Mouse (Mus musculus) testis, adult 2 months (tissue): ENCODE measurements at regions not wholly inside any gene's neighbourhood (a gene's known extent, or its start where the extent isn't known, plus 50 kb on each side); places are given as distances from the start of the nearest gene placed in this dataset.

Experiments
- H3K27ac ChIP-seq: fragments of 200-500 bp; 2 replicates; pipeline ENCODE4 v1.5.1; 2012; ENCODE audit warnings: low read depth, low read length; ENCODE audit not compliant: control insufficient read depth, insufficient read depth
- H3K27me3 ChIP-seq: fragments of 200-500 bp; 2 replicates; pipeline ENCODE4 v1.6.1; 2012; ENCODE audit warnings: mild to moderate bottlenecking, low read length, moderate library complexity; ENCODE audit not compliant: control insufficient read depth, insufficient read depth
- H3K36me3 ChIP-seq: fragments of 200-500 bp; 2 replicates; pipeline ENCODE4 v1.6.1; 2012; ENCODE audit warnings: mild to moderate bottlenecking, low read length; ENCODE audit not compliant: control insufficient read depth, insufficient read depth
- H3K4me1 ChIP-seq: fragments of 200-500 bp; 2 replicates; pipeline ENCODE4 v1.6.1; 2012; ENCODE audit warnings: low read length; ENCODE audit not compliant: control insufficient read depth, insufficient read depth
- H3K4me3 ChIP-seq: fragments of 200-500 bp; 2 replicates; pipeline ENCODE4 v1.5.1; 2012; ENCODE audit warnings: low read depth, mild to moderate bottlenecking, low read length, moderate library complexity, mixed read lengths; ENCODE audit not compliant: control insufficient read depth
- CTCF ChIP-seq: fragments of 200-500 bp; IDR thresholded peaks from 2 replicates; pipeline ENCODE4 v1.5.1; 2012; ENCODE audit warnings: low read depth, mild to moderate bottlenecking, inconsistent platforms, low read length, moderate library complexity; ENCODE audit not compliant: control insufficient read depth, insufficient read depth, insufficient replicate concordance
- POLR2A ChIP-seq: fragments of 200-500 bp; IDR thresholded peaks from 2 replicates; pipeline ENCODE4 v1.6.1; 2012; ENCODE audit warnings: low read depth, mild to moderate bottlenecking, inconsistent platforms, low read length, moderate library complexity; ENCODE audit not compliant: control insufficient read depth

GRCm38 (mm10) chr1:165086131-165086530, 74.4 kb downstream of the Tbx19 start:
- no peak overlapping the region for H3K27ac ChIP-seq
- TF ChIP-seq CTCF (no peak), POLR2A (no peak)
- H3K36me3 ChIP-seq: no peaks in the 10 kb centered on the region
- no peaks in the 10 kb centered on the region for H3K4me1 ChIP-seq
- H3K4me3 ChIP-seq: no peak overlapping the region
- no peaks in the 10 kb centered on the region for H3K27me3 ChIP-seq

- Histone ChIP-seq H3K36me3 (no peaks in the 10 kb centered on the region), H3K27ac (no peak overlapping the region), H3K27me3 (no peaks in the 10 kb centered on the region), H3K4me1 (no peaks in the 10 kb centered on the region), H3K4me3 (no peak overlapping the region)
- no peak for TF ChIP-seq POLR2A
- TF ChIP-seq CTCF: no peak
Measured at GRCm38 (mm10) chr1:165084753-165085152, 75.8 kb downstream of the Tbx19 start.

GRCm38 (mm10) chr1:165084179-165084578, 76.4 kb downstream of the Tbx19 start:
- Histone ChIP-seq H3K4me1 (no peaks in the 10 kb centered on the region), H3K4me3 (no peak overlapping the region), H3K36me3 (no peaks in the 10 kb centered on the region), H3K27me3 (no peaks in the 10 kb centered on the region), H3K27ac (no peak overlapping the region)
- TF ChIP-seq CTCF (no peak), POLR2A (no peak)

DNA sequence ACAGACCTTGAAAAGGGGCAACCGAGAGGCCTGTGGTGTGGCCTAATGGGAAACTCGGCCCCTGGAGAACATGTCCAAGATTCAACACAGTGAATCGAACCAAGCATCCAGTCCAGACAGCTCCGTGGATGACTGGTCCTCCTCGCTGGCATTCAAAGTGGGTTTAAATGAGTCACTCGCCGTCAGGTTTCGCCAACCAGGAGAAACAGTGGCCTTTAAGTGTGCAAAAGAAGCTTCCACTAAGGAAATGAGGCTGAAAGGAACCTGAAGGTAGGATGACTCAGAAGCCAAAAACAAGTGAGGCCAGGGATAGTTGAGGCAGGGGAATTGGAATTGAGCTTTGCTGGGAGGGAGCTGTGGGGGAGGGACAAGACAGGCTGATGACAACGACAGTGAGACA, 80.2 kb downstream of the Tbx19 start:
- TF ChIP-seq CTCF (no peak), POLR2A (no peak)
- Histone ChIP-seq H3K4me1 (no peaks in the 10 kb centered on the region), H3K36me3 (no peaks in the 10 kb centered on the region)

DNA sequence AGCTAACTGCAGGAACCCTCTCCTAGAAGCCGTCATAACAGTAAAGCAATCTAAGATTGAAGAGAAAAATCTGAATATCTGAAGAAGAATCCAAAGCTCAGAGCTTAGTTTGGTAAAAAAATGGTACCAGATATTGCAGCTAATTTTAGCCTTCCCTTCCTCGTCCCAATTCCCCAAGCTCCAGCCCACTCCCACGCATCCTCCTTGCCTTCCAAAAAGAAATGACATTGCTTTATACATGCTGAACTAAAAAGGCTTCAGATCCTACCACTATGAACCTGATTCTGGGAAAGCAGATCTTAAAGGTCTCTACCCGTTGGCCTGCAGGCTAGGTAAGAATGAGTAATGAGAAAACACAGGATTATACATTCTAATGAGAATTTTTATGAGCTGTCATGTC, 83.3 kb downstream of the Tbx19 start:
- no peaks in the 10 kb centered on the region for H3K27me3 ChIP-seq
- no peak for TF ChIP-seq CTCF
- no peak for TF ChIP-seq POLR2A
- no peaks in the 10 kb centered on the region for H3K36me3 ChIP-seq
- H3K27ac ChIP-seq: no peak overlapping the region
- H3K4me3 ChIP-seq: no peak overlapping the region
- H3K4me1 ChIP-seq: no peaks in the 10 kb centered on the region

More for the DNA sequence above, 80.2 kb downstream of the Tbx19 start:
- no peak overlapping the region for H3K4me3 ChIP-seq
- H3K27me3 ChIP-seq: no peaks in the 10 kb centered on the region
- no peak overlapping the region for H3K27ac ChIP-seq

GRCm38 (mm10) chr1:165075301-165076082, 85.1 kb downstream of the Tbx19 start:
- Histone ChIP-seq H3K4me3 (no peak overlapping the region), H3K4me1 (no peaks in the 10 kb centered on the region), H3K36me3 (no peaks in the 10 kb centered on the region), H3K27me3 (no peaks in the 10 kb centered on the region), H3K27ac (no peak overlapping the region)
- no peak for TF ChIP-seq CTCF
- TF ChIP-seq POLR2A: no peak

GRCm38 (mm10) chr1:165071831-165072491, 88.6 kb downstream of the Tbx19 start:
- Histone ChIP-seq H3K27ac (no peak overlapping the region), H3K36me3 (no peaks in the 10 kb centered on the region), H3K27me3 (no peaks in the 10 kb centered on the region), H3K4me1 (no peaks in the 10 kb centered on the region), H3K4me3 (no peak overlapping the region)
- no peak for TF ChIP-seq POLR2A
- no peak for TF ChIP-seq CTCF

DNA sequence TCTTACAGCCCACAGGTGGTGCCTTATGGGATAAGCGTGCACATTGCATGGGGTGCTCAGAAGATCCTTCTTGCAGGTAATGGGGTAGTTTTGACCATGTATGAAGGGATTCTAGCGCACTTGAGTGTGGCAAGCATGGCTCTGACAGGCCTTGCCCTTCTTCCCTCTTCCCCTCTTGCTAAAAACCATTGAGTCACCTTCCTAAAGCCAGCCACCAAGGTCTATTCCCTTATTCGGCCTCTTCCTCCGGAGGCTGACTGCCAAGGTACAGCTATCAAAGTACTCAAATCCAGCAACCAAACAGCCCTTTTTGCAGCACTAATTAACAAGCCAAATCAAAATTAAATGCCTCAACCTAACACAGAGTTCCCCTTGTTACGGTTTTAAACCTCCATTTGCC, 95.6 kb downstream of the Tbx19 start:
- Histone ChIP-seq H3K27me3 (no peaks in the 10 kb centered on the region), H3K4me1 (no peaks in the 10 kb centered on the region), H3K4me3 (no peak overlapping the region), H3K27ac (no peak overlapping the region), H3K36me3 (no peaks in the 10 kb centered on the region)
- no peak for TF ChIP-seq POLR2A
- TF ChIP-seq CTCF: no peak
